Mouse (Mus musculus): ENCODE results near the gene Nav2. TPM values are rescaled to one million over a fixed set of nuclear protein-coding genes. Genes with fewer than 3 reads are reported as not detected.

Gene Nav2
- polyA plus RNA-seq, 1 experiment from 2014 or later: 19.7 TPM

DNA sequence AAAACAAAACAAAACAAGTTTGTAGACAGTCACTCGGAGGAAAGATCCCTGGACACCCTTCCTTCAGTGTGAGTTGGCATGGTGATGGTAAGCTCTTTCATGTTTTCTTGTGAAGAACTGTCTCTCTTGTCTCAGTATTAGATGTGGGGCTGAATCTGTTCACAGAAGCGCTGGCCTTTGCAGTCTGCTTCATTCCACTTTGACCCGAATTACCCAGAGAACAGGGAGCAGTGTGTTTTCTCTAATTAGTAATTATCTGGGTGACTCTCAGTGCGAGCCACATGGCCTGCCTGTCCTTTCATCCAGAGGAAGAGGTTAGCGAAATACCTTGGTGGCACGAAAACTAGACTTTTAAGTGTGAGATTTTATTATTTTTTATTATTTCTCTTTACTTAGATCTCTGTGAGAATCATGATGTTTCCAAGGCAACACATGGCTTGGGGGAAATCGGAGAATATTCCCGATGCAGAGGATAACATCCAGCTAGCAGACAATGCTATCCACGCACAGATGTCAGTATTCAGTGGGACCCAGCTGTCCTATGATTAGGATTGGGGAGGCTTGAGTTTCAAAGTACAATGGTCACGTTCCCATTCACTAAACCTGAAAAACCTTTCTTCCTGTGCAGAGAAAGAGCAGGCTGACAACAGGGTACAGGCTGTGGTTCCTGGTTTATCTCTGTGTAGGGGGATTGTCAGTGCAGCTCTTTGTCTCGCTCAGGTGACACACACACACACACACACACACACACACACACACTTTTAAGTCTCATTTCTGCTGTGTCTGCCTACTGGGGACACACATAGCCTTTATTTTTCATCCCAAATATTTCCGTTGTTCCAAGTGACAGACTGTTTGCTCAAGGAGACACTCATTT is 6.4 kb downstream of the Nav2 start:
- Histone ChIP-seq H3K27me3 (ENCODE audit: insufficient read depth, low read length) (no peaks in the 10 kb centered on the region), H3K4me1 (ENCODE audit: insufficient read depth) (0 out of 2 replicates have a peak, but pooled peaks cover 6% of the 10 kb centered on the region), H3K9me3 (ENCODE audit: low read depth, low read length) (no peaks in the 10 kb centered on the region), H3K27ac (ENCODE audit: low read depth) (no peak overlapping the region), H3K4me2 (no peak overlapping the region), H3K9ac (no peak overlapping the region), H3K36me3 (ENCODE audit: insufficient read depth) (no peaks in the 10 kb centered on the region), H3K4me3 (ENCODE audit: low read depth, low read length) (no peak overlapping the region)
- no peak for TF ChIP-seq CTCF (IDR thresholded peaks at IDR 0.05; ENCODE audit: low read depth)
- WGBS: 70% methylated on average over 12 of the region's 12 CpGs
- DNase-seq: no peak
- no peak for ATAC-seq (ENCODE audit: insufficient read depth)

DNA sequence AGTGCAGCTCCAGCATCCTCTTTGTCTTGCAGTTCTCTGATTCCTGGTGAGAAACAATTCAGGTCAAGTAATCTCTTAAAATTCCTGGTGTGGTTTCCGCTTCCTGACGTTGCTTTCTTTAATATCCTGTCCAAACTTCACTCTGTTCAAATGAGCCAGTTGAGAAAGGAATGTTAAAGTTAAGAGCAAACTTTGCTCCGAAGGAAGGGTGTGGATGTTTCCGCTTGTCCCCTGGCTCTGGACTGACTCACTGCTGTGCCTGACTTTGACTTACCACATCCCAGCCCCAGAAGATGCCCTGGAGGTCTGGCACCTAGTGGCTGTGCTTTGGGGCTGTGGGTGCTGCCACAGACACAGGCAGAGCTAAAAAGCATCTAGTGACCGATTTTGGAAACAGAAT is 8.9 kb downstream of the Nav2 start:
- 0 out of 2 replicates have a peak, but pooled peaks cover 6% of the 10 kb centered on the region for H3K4me1 ChIP-seq (ENCODE audit: insufficient read depth)
- H3K4me3 ChIP-seq (ENCODE audit: low read depth, low read length): no peak overlapping the region
- DNase-seq: peak; percentile 42
- 23% methylated on average over 5 of the region's 5 CpGs for WGBS
- no peak overlapping the region for H3K27ac ChIP-seq (ENCODE audit: low read depth)
- no peaks in the 10 kb centered on the region for H3K9me3 ChIP-seq (ENCODE audit: low read depth, low read length)
- no peak overlapping the region for H3K9ac ChIP-seq
- no peak for TF ChIP-seq CTCF (IDR thresholded peaks at IDR 0.05; ENCODE audit: low read depth)
- no peaks in the 10 kb centered on the region for H3K36me3 ChIP-seq (ENCODE audit: insufficient read depth)
- H3K4me2 ChIP-seq: no peak overlapping the region
- no peaks in the 10 kb centered on the region for H3K27me3 ChIP-seq (ENCODE audit: insufficient read depth, low read length)
- ATAC-seq (ENCODE audit: insufficient read depth): no peak

DNA sequence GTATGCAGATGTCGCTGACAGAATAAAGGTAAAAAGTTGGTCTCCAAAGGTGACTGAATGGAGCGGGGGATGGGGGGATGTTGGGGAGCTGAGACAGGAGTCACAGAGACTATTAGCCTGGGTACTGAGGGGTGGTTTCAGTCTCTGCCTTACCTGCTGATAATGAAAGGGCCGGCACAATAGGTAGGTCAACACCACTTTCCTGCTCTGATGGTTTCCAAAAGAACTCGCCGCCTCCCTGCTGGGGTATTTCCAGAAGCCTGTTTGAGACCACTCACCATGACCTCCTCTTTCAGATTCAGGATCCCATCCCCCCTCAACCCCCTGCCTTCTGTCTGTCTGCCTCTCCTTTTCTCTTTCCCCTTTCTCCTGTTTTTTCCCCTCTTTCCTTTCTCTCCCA is 9.5 kb downstream of the Nav2 start:
- no peak overlapping the region for H3K4me2 ChIP-seq
- no peak for ATAC-seq (ENCODE audit: insufficient read depth)
- H3K4me3 ChIP-seq (ENCODE audit: low read depth, low read length): no peak overlapping the region

DNA sequence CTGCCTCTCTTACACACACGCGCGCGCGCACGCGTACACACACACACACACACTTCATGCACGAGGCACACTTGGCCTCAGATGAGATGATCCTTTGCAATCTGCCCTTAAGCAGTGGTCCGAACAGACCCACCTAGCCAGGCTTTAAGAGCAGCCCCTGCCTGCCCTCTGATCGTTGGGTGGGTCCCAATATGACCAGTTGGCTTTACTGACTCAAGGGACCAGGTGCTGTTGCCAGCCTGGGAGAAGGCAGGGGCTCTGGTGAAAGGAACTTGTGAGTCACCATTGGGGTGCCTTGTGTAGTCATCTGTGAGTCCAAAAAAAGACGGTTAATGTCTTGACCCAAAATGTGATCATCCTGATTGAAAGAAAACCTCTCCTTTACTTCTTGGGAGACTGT is 9.9 kb downstream of the Nav2 start:
- Histone ChIP-seq H3K27ac (ENCODE audit: low read depth) (no peak overlapping the region), H3K4me2 (no peak overlapping the region), H3K4me3 (ENCODE audit: low read depth, low read length) (no peak overlapping the region), H3K4me1 (ENCODE audit: insufficient read depth) (0 out of 2 replicates have a peak, but pooled peaks cover 6% of the 10 kb centered on the region), H3K27me3 (ENCODE audit: insufficient read depth, low read length) (no peaks in the 10 kb centered on the region), H3K9me3 (ENCODE audit: low read depth, low read length) (no peaks in the 10 kb centered on the region), H3K36me3 (ENCODE audit: insufficient read depth) (no peaks in the 10 kb centered on the region), H3K9ac (no peak overlapping the region)
- no peak for ATAC-seq (ENCODE audit: insufficient read depth)
- no peak for TF ChIP-seq CTCF (IDR thresholded peaks at IDR 0.05; ENCODE audit: low read depth)
- DNase-seq: no peak
- 38% methylated on average over 11 of the region's 11 CpGs for WGBS

More for the DNA sequence above, 9.5 kb downstream of the Nav2 start:
- 33% methylated on average over 5 of the region's 5 CpGs for WGBS
- Histone ChIP-seq H3K4me1 (ENCODE audit: insufficient read depth) (0 out of 2 replicates have a peak, but pooled peaks cover 6% of the 10 kb centered on the region), H3K27me3 (ENCODE audit: insufficient read depth, low read length) (no peaks in the 10 kb centered on the region), H3K27ac (ENCODE audit: low read depth) (no peak overlapping the region), H3K9ac (no peak overlapping the region), H3K9me3 (ENCODE audit: low read depth, low read length) (no peaks in the 10 kb centered on the region), H3K36me3 (ENCODE audit: insufficient read depth) (no peaks in the 10 kb centered on the region)
- DNase-seq: no peak
- no peak for TF ChIP-seq CTCF (IDR thresholded peaks at IDR 0.05; ENCODE audit: low read depth)

DNA sequence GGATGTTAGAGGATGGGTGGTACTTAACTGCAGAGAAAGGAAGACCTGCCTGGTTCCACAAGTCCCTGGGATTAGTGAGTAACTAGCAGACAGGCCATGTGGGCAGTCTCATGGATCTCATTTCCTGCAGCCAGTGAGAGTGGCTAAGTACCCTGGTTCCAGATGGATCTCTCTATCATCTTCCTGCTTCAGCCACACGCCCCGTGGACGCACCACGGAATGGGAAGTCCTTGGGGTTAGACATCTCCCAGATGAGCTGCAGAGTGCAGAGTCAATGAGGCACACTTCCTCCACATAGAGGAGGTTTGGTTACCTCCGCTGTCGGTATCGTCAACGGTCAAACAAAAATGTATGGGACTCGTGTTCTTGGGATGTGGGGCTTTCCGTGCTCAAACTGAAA is 15.1 kb downstream of the Nav2 start:
- Histone ChIP-seq H3K9ac (no peak overlapping the region), H3K4me1 (ENCODE audit: insufficient read depth) (peaks cover 3% of the 10 kb centered on the region; the same call in 1 of the 2 replicates), H3K9me3 (ENCODE audit: low read depth, low read length) (no peaks in the 10 kb centered on the region), H3K4me3 (ENCODE audit: low read depth, low read length) (no peak overlapping the region), H3K4me2 (no peak overlapping the region), H3K27ac (ENCODE audit: low read depth) (no peak overlapping the region), H3K27me3 (ENCODE audit: insufficient read depth, low read length) (no peaks in the 10 kb centered on the region), H3K36me3 (ENCODE audit: insufficient read depth) (no peaks in the 10 kb centered on the region)
- no peak for TF ChIP-seq CTCF (IDR thresholded peaks at IDR 0.05; ENCODE audit: low read depth)
- DNase-seq: no peak
- no peak for ATAC-seq (ENCODE audit: insufficient read depth)
- 76% methylated on average over 10 of the region's 10 CpGs for WGBS

DNA sequence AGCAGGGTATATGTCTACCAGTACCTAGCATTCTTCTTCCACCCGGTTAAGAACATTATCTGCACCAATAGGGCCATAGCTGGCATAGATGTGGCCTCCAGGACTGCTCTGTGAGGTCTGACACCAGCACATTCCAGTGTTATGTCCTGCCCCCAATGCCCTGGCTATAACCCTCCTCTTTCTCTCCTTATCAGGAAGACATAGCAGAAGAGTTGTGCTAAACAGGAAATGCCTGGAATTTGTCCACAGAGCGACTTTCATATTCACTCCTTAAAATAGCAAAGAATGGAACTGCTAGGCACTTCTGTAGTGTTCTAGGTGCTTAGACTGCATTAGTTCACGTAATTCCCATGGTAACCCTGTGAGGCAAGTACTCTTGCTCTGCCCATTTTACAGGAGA is 16.7 kb downstream of the Nav2 start:
- 55% methylated on average over 3 of the region's 3 CpGs for WGBS
- Histone ChIP-seq H3K4me2 (no peak overlapping the region), H3K27ac (ENCODE audit: low read depth) (no peak overlapping the region), H3K9me3 (ENCODE audit: low read depth, low read length) (no peaks in the 10 kb centered on the region), H3K9ac (no peak overlapping the region), H3K4me3 (ENCODE audit: low read depth, low read length) (no peak overlapping the region), H3K4me1 (ENCODE audit: insufficient read depth) (peaks cover 3% of the 10 kb centered on the region; the same call in 1 of the 2 replicates), H3K27me3 (ENCODE audit: insufficient read depth, low read length) (no peaks in the 10 kb centered on the region), H3K36me3 (ENCODE audit: insufficient read depth) (no peaks in the 10 kb centered on the region)
- ATAC-seq (ENCODE audit: insufficient read depth): peak; percentile 73; the same call in 1 of the 2 replicates
- no peak for TF ChIP-seq CTCF (IDR thresholded peaks at IDR 0.05; ENCODE audit: low read depth)
- DNase-seq: peak; percentile 59

DNA sequence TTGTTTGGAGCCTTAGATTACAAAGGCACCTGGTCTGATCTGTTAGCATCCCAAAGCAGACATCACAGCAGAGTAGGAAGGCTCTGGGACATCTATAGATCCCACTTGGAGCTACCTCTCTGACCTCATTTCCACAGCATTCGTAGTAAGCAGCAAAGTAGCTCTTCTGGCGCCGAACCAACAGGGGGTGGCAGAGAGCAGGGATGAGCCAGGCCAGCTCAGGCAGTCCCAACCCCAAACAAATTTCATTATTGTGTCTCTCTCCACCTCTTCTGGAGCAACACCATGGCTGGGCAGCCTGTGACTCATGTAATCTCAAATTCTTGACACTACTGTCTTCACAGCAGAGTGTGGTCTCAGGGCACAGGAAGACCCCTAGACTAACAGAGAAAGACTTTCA is 19.8 kb downstream of the Nav2 start:
- WGBS: 7% methylated on average over 3 of the region's 3 CpGs
- H3K9ac ChIP-seq: no peak overlapping the region
- ATAC-seq (ENCODE audit: insufficient read depth) (peak; percentile 56; the same call in 1 of the 2 replicates), DNase-seq (peak; percentile 83)
- peak; percentile 81 for TF ChIP-seq CTCF (IDR thresholded peaks at IDR 0.05; ENCODE audit: low read depth)
- no peak overlapping the region for H3K27ac ChIP-seq (ENCODE audit: low read depth)
- no peaks in the 10 kb centered on the region for H3K9me3 ChIP-seq (ENCODE audit: low read depth, low read length)
- H3K4me2 ChIP-seq: no peak overlapping the region
- H3K4me3 ChIP-seq (ENCODE audit: low read depth, low read length): no peak overlapping the region
- peaks cover 3% of the 10 kb centered on the region; the same call in 1 of the 2 replicates for H3K4me1 ChIP-seq (ENCODE audit: insufficient read depth)
- H3K27me3 ChIP-seq (ENCODE audit: insufficient read depth, low read length): no peaks in the 10 kb centered on the region
- no peaks in the 10 kb centered on the region for H3K36me3 ChIP-seq (ENCODE audit: insufficient read depth)
